Mouse (Mus musculus): ENCODE data around the gene Olfr138.

The Olfr138 gene

GRCm38 (mm10) chr17:38260735-38261134, at the start of gene Olfr138:
Olfr138 (plus strand) TSS chr17:38261035.
- DNase-seq, result no peak

- DNase-seq, result no peak
These were observed 46.6 kb downstream of the Olfr138 start, which contains the start of gene Olfr137 for GRCm38 (mm10) chr17:38307470-38307869. Olfr137 (minus strand) TSS chr17:38307570.

Measured in kidney, adult 9 months (tissue).